Mouse (Mus musculus): Measurements from ENCODE around the gene Cdh13. TPM values are rescaled to one million over a fixed set of nuclear protein-coding genes. Genes with fewer than 3 reads are reported as not detected.

Gene Cdh13
- polyA plus RNA-seq, 1 experiment from 2014 or later, result 56.3 TPM

DNA sequence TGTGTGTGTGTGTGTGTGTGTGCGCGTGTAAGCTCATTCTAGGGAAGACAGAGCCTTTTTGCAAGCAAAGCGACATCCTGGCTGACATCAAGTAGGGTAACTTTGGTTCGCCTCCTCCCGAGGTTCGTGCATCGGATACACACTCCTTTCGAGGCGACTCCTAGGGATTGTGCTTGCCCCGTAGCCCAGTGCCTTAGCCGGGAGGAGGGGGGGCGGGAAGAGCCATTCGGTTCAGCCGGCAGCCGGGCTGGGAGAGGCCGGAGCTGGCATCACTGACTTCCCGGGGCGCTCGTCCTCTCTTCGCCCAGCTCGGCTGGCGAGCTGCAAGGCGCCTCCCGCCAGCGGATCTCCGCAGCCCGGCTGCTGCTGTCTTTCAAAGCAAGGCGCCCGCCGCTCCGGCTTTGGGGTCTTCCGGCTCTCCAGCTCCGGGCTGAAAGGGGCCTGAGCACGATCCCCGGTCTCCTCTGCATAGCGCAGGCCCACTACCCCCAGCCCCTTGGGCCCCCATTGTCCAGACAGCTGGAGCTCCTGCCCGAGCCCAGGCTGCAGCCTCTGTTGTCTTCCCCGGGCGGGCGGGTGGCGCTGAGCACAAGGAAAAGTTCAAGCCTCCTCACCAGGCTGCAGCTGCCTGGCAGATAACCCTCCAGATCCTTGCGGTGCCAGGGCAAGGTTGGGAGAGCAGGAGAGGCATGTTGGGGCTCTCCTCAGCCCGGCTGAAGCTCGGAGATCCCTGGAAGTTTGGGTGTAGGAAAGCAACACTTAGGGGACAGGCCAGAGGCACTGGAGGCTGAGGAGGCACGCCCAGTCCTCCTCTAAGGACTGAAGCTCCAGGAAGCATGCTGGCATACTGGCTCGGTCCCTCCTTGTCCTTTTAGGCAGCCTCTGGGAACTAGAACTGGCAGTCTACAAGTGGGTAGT lies 838 bp downstream of the Cdh13 start:
- WGBS, result under 1% methylated on average over 44 of the region's 46 CpGs
- Histone ChIP-seq H3K27me3 (peaks cover 35% of the 10 kb centered on the region), H3K4me1 (replicated peaks) (peaks cover 36% of the 10 kb centered on the region), H3K36me3 (no peaks in the 10 kb centered on the region), H3K4me2 (replicated peaks) (peak overlapping the region; percentile 85), H3K4me3 (replicated peaks) (peak overlapping the region; percentile 61), H3K9me3 (no peaks in the 10 kb centered on the region), H3K27ac (peak overlapping the region; percentile 78), H3K9ac (replicated peaks) (peak overlapping the region; percentile 83)
- peak; percentile 74 for ATAC-seq

GRCm38 (mm10) chr8:118285596-118286281 lies 2.2 kb downstream of the Cdh13 start:
- 27% methylated on average over 10 of the region's 10 CpGs for WGBS
- peaks cover 47% of the 10 kb centered on the region for H3K4me1 ChIP-seq (replicated peaks)
- H3K27me3 ChIP-seq, result peaks cover 35% of the 10 kb centered on the region
- ATAC-seq, result no peak
- peak overlapping the region; percentile 61 for H3K4me3 ChIP-seq (replicated peaks)
- no peaks in the 10 kb centered on the region for H3K36me3 ChIP-seq
- H3K27ac ChIP-seq, result no peak overlapping the region
- H3K9me3 ChIP-seq, result no peaks in the 10 kb centered on the region
- H3K4me2 ChIP-seq (replicated peaks), result peak overlapping the region; percentile 85
- H3K9ac ChIP-seq (replicated peaks), result peak overlapping the region; percentile 83

DNA sequence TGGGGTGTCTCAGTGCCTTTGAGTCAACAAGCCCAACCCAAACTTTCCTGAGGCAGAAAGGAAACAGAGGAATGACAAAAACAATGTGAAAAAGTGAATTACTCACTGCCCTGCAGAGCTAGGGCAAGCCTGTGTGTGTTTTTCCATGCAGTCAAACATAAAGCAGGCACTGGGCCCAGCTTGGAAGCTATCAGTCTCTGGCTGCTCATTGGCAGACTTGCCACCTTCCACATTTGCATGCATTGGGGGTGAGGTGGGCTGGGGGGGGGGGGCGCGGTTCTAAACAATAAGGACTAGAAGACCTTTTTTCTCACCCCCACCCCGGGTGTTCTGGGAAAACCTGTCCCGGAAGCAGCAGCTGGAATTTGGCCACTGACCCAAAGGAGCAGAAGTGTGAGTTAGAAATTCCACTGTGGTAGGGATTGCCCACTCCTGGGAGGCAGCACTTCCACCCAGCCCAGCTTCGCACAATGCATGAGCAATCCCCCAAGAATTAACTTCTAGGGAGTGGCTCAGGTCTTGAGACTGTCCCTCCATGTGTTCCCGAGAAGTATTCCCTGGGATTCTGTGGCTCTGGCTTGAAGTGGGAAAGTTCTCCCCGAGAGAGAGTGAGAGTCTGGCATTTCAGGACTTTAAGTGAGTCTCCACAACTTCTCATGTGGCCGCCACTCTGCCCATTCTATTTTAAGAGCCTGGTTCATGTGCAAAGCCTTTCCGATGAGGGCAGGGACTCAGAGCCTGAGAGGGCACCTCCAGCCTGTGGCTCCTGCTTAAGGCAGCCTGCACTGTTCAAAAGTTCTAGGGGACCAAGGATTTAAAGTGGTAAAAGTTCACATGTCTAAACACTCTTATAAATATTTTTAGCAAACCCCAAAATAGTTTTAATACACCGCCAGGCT lies 3.0 kb downstream of the Cdh13 start:
- H3K9me3 ChIP-seq, result no peaks in the 10 kb centered on the region
- H3K27ac ChIP-seq, result no peak overlapping the region
- WGBS, result 40% methylated on average over 10 of the region's 10 CpGs
- peak overlapping the region; percentile 61 for H3K4me3 ChIP-seq (replicated peaks)
- H3K9ac ChIP-seq (replicated peaks), result peak overlapping the region; percentile 83
- peak overlapping the region; percentile 85 for H3K4me2 ChIP-seq (replicated peaks)
- no peaks in the 10 kb centered on the region for H3K36me3 ChIP-seq
- no peak for ATAC-seq
- peaks cover 28% of the 10 kb centered on the region for H3K27me3 ChIP-seq
- H3K4me1 ChIP-seq (replicated peaks), result peaks cover 47% of the 10 kb centered on the region

DNA sequence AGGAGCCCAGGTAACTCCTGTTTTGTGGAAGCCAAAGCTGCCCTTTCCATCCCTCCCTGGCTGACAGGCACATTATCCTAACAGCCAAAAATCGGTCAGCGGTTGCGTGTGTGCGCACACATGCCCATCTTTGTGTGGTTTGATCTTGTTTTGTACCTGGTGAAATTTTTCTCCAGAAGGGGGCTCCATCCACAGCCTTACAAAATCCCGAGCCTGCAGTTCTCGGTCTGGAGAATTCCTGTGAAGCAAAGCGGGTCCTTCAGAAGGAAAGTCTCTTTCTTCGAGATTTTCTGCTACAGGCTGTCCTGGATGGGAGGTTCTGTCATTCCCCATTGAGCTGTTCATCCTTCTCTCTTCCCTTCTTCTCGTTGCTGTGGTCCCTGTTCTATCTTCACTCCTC lies 4.0 kb downstream of the Cdh13 start:
- WGBS, result 44% methylated on average over 9 of the region's 9 CpGs
- no peaks in the 10 kb centered on the region for H3K9me3 ChIP-seq

GRCm38 (mm10) chr8:118288259-118288952 lies 4.9 kb downstream of the Cdh13 start:
- Histone ChIP-seq H3K27ac (no peak overlapping the region), H3K27me3 (peaks cover 22% of the 10 kb centered on the region; the same call in 1 of the 2 replicates), H3K36me3 (no peaks in the 10 kb centered on the region), H3K4me3 (replicated peaks) (no peak overlapping the region), H3K9me3 (no peaks in the 10 kb centered on the region), H3K4me2 (replicated peaks) (no peak overlapping the region), H3K4me1 (replicated peaks) (peaks cover 40% of the 10 kb centered on the region), H3K9ac (replicated peaks) (no peak overlapping the region)
- WGBS, result 73% methylated on average over 8 of the region's 8 CpGs
- ATAC-seq, result no peak

More for the DNA sequence above, 4.0 kb downstream of the Cdh13 start:
- no peak for ATAC-seq
- no peak overlapping the region for H3K9ac ChIP-seq (replicated peaks)
- H3K4me1 ChIP-seq (replicated peaks), result peaks cover 47% of the 10 kb centered on the region
- no peak overlapping the region for H3K27ac ChIP-seq
- peaks cover 22% of the 10 kb centered on the region; the same call in 1 of the 2 replicates for H3K27me3 ChIP-seq
- no peak overlapping the region for H3K4me3 ChIP-seq (replicated peaks)
- no peak overlapping the region for H3K4me2 ChIP-seq (replicated peaks)
- H3K36me3 ChIP-seq, result no peaks in the 10 kb centered on the region

- WGBS, result 87% methylated on average over 4 of the region's 4 CpGs
- no peaks in the 10 kb centered on the region for H3K9me3 ChIP-seq
- no peak overlapping the region for H3K4me3 ChIP-seq (replicated peaks)
- no peaks in the 10 kb centered on the region for H3K36me3 ChIP-seq
- H3K27ac ChIP-seq, result no peak overlapping the region
- H3K9ac ChIP-seq (replicated peaks), result no peak overlapping the region
- H3K27me3 ChIP-seq, result peaks cover 22% of the 10 kb centered on the region; the same call in 1 of the 2 replicates
- H3K4me2 ChIP-seq (replicated peaks), result no peak overlapping the region
- ATAC-seq, result no peak
- H3K4me1 ChIP-seq (replicated peaks), result peaks cover 36% of the 10 kb centered on the region
These were observed 5.6 kb downstream of the Cdh13 start for GRCm38 (mm10) chr8:118289091-118289490.

- no peak overlapping the region for H3K4me3 ChIP-seq (replicated peaks)
- H3K4me1 ChIP-seq (replicated peaks), result peaks cover 34% of the 10 kb centered on the region
- peaks cover 22% of the 10 kb centered on the region; the same call in 1 of the 2 replicates for H3K27me3 ChIP-seq
- H3K27ac ChIP-seq, result no peak overlapping the region
- ATAC-seq, result no peak
- 89% methylated on average over 7 of the region's 7 CpGs for WGBS
- H3K9ac ChIP-seq (replicated peaks), result no peak overlapping the region
- no peaks in the 10 kb centered on the region for H3K9me3 ChIP-seq
- no peak overlapping the region for H3K4me2 ChIP-seq (replicated peaks)
- no peaks in the 10 kb centered on the region for H3K36me3 ChIP-seq
These were observed 6.0 kb downstream of the Cdh13 start for GRCm38 (mm10) chr8:118289525-118289924.

DNA sequence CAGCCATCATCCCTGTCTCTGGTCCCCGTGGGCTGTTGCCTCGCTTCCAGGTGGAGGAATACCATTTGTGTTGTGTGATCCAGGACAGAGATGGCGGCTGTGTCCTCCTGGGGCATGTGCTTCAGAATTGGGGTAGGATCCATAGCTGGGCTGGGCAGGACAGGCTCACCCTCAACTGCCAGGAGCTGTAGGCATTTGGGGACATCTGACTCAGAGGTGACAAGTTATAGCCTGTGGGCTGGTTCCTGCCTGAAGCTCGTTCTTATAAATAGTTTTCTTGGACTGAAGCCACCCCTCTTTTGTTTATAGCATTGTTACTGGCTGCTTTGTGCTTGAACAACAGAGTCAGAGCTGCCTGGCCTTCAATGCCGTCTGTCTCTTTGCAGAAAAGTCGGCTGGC lies 6.7 kb downstream of the Cdh13 start:
- no peak overlapping the region for H3K27ac ChIP-seq
- no peak overlapping the region for H3K4me2 ChIP-seq (replicated peaks)
- ATAC-seq, result no peak
- no peak overlapping the region for H3K4me3 ChIP-seq (replicated peaks)
- 65% methylated on average over 6 of the region's 6 CpGs for WGBS
- no peaks in the 10 kb centered on the region for H3K9me3 ChIP-seq
- H3K4me1 ChIP-seq (replicated peaks), result peaks cover 27% of the 10 kb centered on the region
- H3K36me3 ChIP-seq, result no peaks in the 10 kb centered on the region
- no peak overlapping the region for H3K9ac ChIP-seq (replicated peaks)
- H3K27me3 ChIP-seq, result peaks cover 17% of the 10 kb centered on the region; the same call in 1 of the 2 replicates

GRCm38 (mm10) chr8:118296477-118296876 lies 12.9 kb downstream of the Cdh13 start:
- WGBS, result 93% methylated on average over 5 of the region's 5 CpGs
- H3K4me1 ChIP-seq (replicated peaks), result no peaks in the 10 kb centered on the region
- no peaks in the 10 kb centered on the region for H3K9me3 ChIP-seq
- no peaks in the 10 kb centered on the region for H3K36me3 ChIP-seq
- no peak for ATAC-seq
- no peak overlapping the region for H3K27ac ChIP-seq
- H3K9ac ChIP-seq (replicated peaks), result no peak overlapping the region
- H3K4me3 ChIP-seq (replicated peaks), result no peak overlapping the region
- no peaks in the 10 kb centered on the region for H3K27me3 ChIP-seq
- H3K4me2 ChIP-seq (replicated peaks), result no peak overlapping the region

- ATAC-seq, result no peak
- H3K4me1 ChIP-seq (replicated peaks), result peaks cover 11% of the 10 kb centered on the region
- H3K9me3 ChIP-seq, result no peaks in the 10 kb centered on the region
- no peak overlapping the region for H3K4me3 ChIP-seq (replicated peaks)
- H3K9ac ChIP-seq (replicated peaks), result no peak overlapping the region
- no peak overlapping the region for H3K4me2 ChIP-seq (replicated peaks)
- no peaks in the 10 kb centered on the region for H3K36me3 ChIP-seq
- no peak overlapping the region for H3K27ac ChIP-seq
- H3K27me3 ChIP-seq, result no peaks in the 10 kb centered on the region
- WGBS, result 58% methylated on average over 10 of the region's 10 CpGs
These were observed 23.4 kb downstream of the Cdh13 start for GRCm38 (mm10) chr8:118306957-118307356.

DNA sequence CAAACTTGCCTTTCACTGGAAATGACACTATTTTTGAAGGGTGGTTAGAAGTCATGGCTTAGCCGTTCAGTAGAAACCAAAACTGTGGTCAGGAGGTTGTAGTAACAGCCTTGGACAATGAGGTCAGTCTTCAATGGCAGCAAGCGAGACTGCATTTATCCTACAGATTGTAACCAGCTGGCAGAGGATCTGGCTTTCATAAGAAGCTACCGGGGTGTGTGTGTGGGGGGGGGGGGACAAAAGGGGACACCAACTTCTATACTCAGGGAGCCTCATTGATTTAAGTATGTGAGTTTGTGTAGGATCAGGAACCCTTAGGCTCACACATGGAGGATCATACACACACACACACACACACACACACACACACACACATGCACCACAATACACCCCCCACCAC lies 25.6 kb downstream of the Cdh13 start:
- no peak overlapping the region for H3K4me3 ChIP-seq (replicated peaks)
- H3K27me3 ChIP-seq, result no peaks in the 10 kb centered on the region
- peaks cover 12% of the 10 kb centered on the region for H3K4me1 ChIP-seq (replicated peaks)
- no peaks in the 10 kb centered on the region for H3K9me3 ChIP-seq
- ATAC-seq, result no peak
- no peak overlapping the region for H3K27ac ChIP-seq
- whole genome bisulfite sequencing, result 45% methylated on average over 3 of the region's 3 CpGs
- no peak overlapping the region for H3K4me2 ChIP-seq (replicated peaks)
- H3K36me3 ChIP-seq, result no peaks in the 10 kb centered on the region
- no peak overlapping the region for H3K9ac ChIP-seq (replicated peaks)
